Mouse (Mus musculus) spleen, adult 12 weeks (tissue): ENCODE results near the gene Fam185a.

Experiments used
- DNase-seq: peaks from one replicate; pipeline ENCODE4 v3.0.0; 2022; ENCODE audit warnings: low spot score

Gene Fam185a

DNA sequence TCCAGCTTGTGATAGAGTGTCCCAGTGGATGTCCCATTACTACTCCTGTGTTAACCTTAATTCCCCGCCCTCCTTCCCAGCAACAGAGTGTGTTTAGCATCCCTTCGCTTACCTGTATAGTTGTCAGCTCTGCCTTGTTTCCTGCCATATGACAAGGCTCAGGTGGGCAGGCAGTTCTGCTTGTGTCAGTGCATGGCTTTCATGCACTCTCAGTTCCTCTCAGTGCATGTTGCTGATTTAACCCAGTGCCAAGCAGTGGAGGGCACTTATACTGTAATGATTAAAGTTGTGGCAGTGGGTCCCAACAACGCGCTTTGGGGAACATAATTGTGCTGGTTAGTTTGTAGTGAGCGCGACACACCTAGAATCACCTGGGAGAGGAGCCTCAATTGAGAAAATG is 1.9 kb downstream of the Fam185a start:
- no peak for DNase-seq

DNA sequence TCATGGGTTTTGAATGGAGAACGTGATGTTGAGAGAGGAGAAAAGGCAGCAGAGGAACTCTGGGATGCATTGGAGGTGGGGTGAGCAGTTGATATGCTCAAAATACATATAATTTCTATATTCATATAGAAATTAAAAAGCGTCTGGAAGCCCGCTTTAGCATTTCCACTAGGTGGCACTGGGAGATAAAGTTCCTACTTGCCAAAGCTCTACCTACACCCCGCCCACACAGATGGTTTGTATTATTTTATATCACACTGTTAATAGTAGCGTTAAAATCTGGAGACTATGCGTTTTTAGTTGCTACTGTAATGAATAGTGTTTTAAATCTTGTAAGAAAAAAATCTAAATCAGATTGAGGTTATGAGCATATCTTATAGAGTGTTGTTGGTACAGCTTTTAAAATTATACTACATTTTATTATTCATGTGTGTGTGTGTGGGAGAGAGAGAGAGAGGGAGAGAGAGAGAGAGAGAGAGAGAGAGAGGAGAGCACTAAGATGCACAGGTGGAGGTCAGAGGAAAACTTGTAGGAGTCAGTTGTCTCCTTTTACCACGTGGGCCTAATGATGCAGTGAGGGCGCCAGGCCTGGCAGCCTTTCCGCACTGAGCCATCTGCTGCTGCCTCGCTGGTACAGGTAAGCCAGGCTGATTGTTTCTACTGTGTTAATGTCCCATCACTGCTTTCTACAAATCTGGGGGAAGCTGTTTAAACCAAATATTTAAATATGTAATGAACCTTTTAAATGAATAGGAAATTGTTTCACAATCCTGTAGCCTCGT is 9.6 kb downstream of the Fam185a start:
- DNase-seq: no peak

DNA sequence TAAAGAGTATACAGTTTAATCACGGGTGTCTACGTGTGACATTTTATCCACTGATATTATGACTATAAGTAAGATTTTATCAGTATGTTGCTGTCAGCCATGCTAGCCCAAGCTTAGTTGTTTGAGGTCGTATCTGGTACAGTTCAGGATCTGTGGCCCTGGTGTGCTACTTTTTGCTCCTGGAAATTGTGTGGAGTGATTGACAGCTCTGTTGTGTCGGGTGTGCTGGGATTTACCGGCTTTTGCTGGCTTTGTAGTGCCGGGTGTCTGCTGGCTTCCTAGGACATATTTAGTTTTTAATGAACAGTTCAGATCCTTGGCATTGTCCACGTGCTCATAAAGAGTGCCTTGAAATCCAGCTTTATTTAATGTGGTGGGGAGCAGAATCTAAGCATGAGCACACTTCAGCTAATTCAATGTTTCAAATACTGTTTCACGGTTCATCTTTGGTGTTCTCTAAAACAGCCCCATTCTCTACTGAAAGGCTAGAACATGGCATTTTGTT is 11.8 kb downstream of the Fam185a start:
- no peak for DNase-seq

DNA sequence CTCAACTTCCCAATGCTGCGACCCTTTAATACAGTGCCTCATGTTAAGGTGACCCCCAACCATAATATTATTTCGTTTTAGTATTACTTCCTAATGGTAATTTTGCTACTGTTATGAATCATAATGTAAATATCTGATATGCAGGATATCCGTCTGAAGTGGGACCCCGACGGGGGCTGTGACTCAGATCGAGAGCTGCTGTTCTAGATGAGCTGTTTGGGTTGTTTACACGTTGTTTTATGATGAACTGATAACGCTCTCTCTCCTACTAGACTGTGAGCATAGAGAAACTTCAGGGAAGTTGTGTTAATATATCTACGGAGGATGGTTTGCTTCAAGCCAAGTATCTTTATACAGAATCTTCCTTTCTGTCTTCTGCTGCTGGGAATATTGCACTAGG is 13.7 kb downstream of the Fam185a start:
- DNase-seq: no peak

DNA sequence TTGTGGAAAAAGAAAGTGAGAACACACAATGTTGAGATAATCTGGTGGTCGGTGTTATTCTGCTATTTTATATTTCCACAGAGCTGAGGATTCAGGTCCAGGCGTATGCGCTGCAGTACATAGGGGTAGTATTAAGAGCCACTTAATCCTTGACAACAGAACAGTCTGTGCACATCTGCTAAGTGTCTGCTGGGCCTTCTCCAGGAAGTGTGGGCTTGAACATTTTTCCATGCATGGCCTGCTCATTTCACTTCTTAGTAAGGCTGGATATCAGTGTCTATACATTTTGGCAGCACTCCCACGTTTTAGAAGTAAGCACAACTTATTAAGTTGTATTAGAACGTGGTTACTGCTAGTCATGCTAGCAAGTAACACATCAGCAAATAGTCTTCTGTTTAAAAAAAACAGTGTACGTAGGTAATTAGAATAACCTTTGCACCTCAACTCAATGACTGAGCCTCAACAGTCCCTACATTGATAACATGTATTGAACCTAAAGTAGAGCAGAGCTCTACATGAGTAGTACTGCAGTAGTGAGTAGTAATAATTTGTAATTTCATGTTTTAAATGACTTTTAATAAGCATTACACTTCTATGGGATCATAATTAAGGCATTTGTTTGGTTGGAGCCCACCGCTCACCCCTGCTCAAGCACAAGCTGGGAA is 14.8 kb downstream of the Fam185a start:
- DNase-seq: no peak

DNA sequence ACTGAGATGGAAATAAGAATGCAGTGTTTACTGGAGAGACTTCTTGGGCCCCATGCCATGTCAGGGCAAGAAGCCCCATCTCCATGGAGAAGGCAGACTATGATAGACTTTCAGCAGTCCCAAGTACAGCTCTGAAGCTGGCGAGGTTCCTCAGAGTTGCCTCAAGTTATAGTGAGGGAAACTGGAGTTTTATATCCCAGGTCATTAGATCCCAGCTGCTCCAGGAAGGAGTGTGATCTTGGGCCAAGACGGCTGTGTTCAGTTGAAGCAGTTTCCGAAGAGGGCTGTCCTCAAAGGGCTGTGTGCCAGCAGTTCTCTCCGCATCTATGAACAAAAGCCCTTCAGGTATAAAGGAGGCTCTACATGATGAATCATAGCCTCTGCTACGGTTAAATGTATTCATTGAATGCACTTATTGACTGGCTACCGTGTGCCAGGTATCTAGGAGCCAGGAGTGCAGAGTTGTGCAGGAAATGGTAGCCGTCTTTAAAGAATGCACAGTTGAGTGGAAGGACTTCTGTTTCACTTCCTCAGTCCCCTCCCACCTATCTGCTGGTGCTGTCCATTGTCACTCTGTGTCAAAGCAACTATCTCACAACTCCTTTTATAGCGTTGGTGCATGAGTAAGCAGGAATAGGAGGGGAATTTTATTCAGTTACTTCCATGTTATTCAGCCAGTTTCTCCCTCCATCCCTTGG is 16.2 kb downstream of the Fam185a start:
- DNase-seq: no peak

DNA sequence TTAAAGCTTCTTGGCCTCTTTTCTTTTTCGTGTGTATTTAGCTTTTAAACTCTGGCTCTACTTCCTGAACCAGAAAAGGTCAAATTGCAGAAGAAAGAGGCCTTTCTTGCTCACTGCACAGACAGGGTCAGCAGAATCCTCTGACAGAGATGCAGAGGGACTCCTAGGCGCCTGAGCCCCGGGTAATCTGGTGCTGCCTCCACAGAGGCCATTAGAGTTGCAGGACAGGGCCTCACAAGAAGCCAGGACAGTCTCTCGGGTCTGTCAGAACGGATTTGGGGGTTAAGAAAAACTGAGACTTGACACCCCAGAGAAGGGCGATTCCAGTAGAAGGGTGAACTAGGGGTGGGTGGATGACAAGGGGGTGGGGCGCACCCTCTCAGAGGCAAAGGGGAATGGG is 42.6 kb downstream of the Fam185a start:
- DNase-seq: no peak

DNA sequence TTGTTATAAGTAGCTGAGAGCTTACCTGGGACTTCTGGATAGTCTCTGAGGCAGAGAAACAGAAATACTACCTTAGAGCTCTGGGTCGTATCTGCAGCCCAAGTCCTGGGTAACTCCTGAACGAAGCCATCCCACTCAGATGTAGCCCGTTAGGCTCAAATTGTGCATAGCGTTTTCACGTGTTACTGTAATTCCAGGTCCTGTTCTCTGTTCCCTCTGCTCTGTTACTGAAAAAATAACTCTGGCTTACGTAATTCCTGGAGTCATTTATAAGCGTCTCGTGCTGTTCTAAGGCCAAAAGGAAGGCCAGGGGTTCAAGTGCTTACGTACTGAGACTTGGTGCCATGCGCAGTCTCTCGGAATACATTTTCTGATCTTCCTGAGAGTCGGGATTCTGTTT is 43.3 kb downstream of the Fam185a start:
- no peak for DNase-seq

DNA sequence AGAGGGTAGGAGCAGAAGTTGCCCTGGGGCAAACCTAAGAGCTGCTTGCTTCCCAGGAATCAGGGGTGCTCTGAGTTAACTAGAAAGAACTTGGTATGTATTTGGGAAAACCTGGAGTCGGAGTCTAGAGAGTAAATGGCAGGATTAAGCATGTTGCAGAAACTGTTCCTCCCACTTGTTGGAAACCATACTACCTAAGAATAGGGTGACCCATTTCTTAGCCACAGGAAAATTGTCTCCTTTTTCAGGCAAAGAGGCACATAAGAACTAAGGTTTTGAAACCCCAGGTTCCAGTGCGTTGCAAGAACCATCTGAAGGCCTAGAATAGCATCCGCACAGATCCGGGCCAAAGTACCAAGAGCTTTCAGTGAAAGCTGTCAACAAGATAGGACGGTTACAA is 53.7 kb downstream of the Fam185a start:
- no peak for DNase-seq

DNA sequence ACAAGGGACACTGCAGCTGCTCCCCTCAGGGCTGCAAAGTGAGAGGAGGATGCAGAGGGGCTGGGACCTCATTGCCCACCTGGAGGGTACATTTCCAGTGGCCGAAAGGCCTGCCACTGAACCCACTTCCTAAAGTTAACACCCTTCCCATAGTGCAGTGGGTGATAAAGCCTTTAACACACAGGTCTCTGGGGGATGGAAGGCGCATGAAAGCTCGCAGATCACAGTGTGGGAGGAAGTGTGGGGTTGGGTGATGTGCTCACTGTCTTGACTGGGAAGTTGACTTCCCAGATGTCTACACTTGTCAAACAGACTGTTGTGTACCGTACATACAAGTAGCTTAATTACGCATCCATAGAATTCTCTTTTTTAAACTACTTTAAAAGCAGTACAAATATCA is 55.0 kb downstream of the Fam185a start:
- DNase-seq: no peak

DNA sequence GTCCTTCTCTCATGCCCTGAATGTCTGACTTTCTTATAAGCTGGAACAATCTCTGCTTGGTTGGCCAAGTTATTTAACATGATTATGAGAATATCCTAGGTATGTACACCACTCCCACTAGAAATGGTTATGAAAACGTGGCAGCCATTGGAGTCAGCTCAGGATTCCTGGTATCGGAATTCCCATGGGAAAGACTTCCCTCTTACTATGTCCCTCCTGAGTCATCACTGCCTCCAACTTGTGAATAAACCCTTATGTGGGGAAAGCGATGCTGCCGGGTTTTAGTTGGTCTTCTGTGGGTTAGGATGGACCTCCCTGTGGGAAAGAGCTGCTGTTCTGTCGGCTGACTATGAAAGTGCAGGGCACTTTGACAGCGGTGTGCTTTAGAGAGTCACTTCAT is 56.8 kb downstream of the Fam185a start:
- no peak for DNase-seq

DNA sequence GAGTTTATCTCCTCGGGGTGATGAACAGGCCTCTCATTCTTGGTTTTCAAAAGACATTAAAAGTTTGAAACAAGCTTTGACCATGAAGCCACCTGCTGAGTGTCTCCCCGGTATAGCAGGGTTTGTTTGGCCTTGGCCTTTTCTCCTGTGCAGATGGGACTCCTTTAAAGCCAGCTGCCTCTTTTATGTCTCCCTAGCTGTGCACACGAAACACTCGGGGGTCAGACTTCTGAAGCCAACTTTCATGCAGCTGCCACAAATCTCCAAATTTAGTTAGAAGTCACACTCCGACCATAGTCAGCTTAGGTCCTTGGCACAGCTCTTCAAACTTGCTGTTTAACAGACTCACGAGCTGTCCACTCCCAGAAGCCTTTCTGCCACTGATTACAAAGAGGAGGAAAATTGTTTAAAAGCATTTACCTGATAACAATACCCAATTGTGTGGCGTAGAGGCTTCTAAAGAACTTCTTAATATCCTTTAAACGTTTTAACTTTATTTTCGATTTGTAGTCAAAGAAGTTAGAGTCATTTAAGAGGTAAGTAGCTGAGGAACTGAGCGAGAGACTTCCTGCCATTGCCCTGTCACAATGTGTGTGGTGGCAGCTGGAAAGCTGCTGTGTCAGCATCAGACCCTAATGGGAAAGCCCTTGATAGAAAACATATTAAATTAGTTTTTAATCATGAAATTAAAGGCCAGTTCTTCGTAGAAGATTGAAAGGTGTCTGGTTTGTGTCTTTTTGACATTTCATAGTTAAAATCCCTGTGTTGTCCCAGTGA is 57.9 kb downstream of the Fam185a start:
- DNase-seq: no peak

DNA sequence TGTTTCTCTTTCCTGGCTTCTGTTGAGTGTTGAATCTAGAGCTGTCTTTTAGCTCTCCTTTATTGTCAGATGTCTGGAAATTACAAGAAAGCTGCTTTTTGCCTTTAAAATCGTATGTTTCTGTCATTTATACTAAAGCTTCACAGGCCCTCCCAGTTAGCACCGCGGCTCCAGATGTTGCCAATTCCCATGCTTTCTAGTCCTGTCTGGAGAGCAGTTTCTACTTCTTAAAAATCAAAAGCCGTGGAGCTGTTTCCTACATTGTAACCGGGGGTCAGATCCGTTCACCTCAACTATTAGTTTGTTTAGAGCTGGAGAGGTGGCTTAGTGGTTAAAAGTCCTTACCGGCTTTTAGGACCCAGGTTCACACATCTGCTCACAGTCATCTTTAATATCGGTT is 58.5 kb downstream of the Fam185a start:
- no peak for DNase-seq

DNA sequence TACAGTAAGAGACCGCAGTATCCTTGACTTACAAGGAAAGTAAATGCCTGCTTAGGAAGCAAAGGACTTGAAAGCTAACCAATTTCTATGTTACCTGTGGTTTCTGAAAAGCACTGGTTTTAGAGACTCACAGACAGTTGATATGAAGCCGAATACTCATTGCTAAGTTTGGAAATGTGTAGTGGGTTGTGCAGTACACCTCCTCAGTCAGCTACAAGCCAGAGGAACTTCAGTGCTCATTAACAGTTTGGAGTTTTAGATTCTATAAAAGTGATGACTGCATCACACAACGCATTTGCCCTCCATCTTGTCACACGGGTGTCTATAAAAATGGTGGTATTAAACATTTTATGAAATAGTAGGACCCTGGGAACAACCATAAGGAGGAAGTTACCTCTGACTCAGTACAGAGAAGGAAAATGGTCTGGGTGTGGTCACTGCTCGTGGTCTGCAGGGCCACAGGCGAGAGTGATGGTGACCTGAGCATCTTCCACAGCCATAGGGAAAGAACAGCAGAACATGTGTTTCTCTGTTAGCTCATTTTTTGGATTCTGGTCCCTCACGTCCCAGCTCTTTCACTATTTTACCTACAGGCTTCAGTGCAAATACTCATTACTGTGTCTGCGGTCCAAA is 60.6 kb downstream of the Fam185a start:
- DNase-seq: no peak

DNA sequence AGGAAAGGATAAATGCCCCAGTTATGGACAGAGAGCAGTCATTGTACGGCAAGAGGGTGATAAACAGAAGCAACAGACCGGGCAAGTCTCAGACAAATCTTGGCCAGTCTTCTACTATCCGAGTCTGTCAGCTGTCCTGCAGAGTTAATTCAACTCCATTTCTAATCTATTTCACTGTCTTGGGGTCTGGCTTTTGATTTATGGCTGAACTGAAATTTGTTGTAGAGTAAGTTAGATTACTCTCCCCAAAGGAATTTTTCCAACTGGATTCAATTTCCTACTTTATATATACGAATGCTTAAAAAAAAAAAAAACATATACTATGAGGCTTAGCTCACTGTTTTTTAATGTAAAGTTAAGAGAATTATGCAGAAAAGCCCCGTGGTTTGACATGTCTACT is 62.0 kb downstream of the Fam185a start:
- DNase-seq: no peak

DNA sequence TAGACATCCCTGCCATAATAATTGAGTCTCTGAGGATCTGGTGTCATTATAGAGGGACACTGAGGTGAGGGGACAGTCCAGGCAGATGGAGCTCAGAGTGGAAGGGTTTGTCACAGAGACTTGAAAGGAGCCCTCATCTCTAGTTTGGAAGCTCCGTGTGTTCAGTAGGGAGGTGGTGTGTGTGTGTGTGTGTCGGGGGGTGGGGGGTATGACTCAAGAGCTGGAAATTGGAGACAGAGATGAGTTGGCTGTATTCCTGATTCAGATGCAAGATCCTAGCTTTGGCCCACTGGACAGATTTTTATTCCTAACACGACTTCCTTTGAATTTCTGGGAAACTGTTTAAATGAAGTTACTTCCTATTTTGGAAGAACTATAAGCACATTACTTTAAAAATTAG is 62.5 kb downstream of the Fam185a start:
- DNase-seq: no peak

DNA sequence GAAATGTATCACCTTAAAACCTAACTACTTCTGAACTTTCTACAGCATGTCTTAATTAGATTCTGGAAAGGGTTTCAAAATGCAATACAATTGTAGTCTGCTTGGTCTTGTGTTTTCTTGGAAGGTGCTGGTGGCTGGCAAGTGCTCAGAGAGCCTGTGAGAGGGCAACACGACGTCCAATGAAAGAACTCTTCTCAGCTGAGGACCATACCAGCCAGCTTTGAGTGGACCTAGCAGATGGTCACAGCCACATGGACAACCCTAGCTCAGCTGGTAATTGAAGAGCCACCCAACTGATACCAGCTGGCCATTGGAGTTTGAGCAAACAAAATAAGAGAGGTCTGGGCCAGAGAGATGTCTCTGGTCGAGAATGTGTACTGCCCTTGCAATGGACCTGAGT is 63.0 kb downstream of the Fam185a start:
- no peak for DNase-seq

DNA sequence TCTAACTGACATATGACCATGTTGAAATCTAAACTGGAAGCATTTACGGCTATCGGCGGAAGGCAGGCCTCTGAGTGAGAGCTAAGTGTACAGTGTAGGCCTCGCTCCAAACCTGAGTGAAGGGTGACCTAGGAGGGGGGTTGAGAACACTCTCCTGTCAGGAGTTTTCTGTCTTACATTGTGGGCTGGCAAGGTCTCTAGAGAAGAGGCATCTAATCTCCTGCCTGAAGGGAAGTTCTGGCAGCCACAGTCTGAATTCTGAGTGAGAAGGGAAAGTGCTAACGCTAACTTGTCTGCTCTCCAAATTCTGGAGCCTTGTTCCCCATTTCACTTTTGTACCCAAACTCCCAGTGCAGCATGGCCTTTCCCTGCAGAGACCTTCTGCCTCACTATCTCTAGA is 63.7 kb downstream of the Fam185a start:
- DNase-seq: no peak

DNA sequence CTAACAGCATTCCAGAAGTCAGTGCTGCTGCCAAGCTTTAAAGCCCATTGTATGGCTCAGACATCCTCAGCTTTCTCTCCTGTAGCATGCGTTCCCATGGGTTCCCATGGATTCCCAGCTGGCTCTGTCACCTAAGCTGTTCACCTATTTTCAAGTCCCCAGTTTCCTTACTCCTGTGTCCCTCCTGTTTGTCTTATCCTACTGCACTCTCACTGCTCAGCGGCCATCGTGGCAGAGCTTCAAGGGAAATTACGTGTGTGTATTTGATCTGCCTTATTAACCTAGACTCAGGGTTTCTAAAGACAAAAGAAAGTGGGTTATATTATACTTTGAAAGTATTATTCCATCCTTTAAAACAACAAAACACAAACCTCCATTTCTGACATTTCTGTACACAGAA is 64.4 kb downstream of the Fam185a start:
- no peak for DNase-seq

DNA sequence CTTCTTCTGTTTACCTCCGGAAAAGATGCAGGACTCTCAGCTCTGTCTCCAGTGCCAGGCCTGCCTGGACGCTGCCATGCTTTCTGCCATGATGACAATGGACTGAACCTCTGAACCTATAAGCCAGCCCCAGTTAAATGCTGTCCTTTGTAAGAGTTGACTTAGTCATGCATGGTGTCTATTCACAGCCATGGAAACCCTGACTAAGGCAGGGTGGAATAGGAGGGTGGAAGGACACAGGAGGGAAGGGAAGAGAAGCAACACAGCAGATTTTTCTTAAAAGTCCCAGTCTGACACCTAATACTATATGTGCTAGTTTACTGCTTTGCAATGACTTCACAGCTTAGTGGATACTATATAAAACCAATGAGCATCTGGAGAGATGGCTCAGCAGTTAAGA is 66.7 kb downstream of the Fam185a start:
- DNase-seq: no peak

DNA sequence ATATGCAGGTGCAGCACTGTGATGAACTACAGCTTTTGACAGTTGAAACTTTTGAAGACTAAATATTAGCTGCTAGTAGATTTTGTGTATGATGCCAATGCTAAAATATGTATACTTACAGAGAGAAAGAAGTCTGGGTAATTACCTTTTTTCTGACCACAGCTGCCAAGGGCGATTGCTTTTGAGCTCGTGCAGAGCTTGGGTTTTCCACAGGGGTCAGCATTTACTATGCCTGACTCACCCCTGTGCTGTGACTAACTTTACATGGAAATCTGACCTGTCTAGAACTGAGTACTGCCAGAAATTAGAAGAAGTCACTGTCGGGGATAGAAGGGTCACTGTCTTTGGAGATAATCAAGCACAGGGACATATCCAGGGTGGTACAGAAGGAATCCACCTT is 67.5 kb downstream of the Fam185a start:
- no peak for DNase-seq
